Mouse (Mus musculus) lung, embryonic 16.5 days (tissue): ENCODE measurements around the gene Alpk1. TPM values are rescaled to one million over a fixed set of nuclear protein-coding genes. Genes with fewer than 3 reads are reported as not detected.

Experiments
- polyA plus RNA-seq: library from polyadenylated mRNA; unstranded; fragments of >200 nt; fragmentation: Nextera tagmentation; extraction: Ambion mirVana; gene quantifications from 2 replicates; pipeline ENCODE4 v1.2.1, GENCODE M21; 2015

Gene Alpk1
- polyA plus RNA-seq, 1 experiment from 2014 or later, result 2.1 TPM

Other genes starting within 250 kb of the Alpk1 start
- 55.7 and 63.3 TPM in 2 replicates for gene Larp7, start 227.2 kb downstream of the Alpk1 start, polyA plus RNA-seq
- 8.3 and 8.5 TPM in 2 replicates for gene Zgrf1, start 227.0 kb downstream of the Alpk1 start, polyA plus RNA-seq
- not detected in 2 replicates for gene Neurog2, start 147.4 kb downstream of the Alpk1 start, polyA plus RNA-seq
- gene Tifa, start 9.3 kb upstream of the Alpk1 start, polyA plus RNA-seq, result 5.7 and 6.3 TPM in 2 replicates
- gene Ap1ar, start 57.0 kb upstream of the Alpk1 start, polyA plus RNA-seq, result 38.3 and 40.8 TPM in 2 replicates
- 9.0 and 10.7 TPM in 2 replicates for gene Fam241a, start 115.8 kb upstream of the Alpk1 start, polyA plus RNA-seq